Comparison of ENCODE assay signal across 11 mouse cellular contexts in the genomic region with DNA sequence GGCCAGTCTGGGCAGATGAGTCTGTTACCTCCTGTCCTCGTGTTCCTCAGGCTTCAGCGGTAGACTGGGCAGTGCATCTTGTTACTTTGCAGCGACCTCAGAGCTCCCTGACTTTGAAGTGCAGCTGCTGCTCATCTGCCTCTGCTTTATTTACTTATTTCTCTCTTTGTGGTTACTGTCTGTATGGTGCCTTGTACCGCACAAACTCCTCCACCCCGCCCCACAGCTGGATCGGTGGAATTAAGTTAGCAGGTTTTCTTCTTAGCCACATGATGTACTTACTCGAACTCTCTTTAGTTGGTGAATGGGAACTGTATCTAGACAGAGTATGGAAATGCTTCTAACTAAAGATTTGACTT. TPM values are rescaled to one million over a fixed set of nuclear protein-coding genes. Genes with fewer than 3 reads are reported as not detected.
DNase-seq lines count a peak whose midpoint lies in the region; TF ChIP-seq lines count a peak whose summit lies in the region.
"Had no signal": no experiment of that assay in that cellular context is flagged by ENCODE, and none has a peak within 500 bp of the region (broad histone marks: within the 10 kb centered on the region; RNA-seq: fewer than 3 reads in every experiment).

No protein-coding gene starts in this region.

- H3K27me3 ChIP-seq in kidney, adult 2 months (replicated peaks; ENCODE audit: control insufficient read depth, insufficient read depth, low read length), result no peaks in the 10 kb centered on the region
- H3K27me3 ChIP-seq: embryonic facial prominence, embryonic 12.5 days; heart, embryonic 13.5 days had no signal

- no peaks in the 10 kb centered on the region for H3K36me3 ChIP-seq in kidney, adult 2 months (ENCODE audit: control insufficient read depth, insufficient read depth, low read length)

- intact Hi-C loops in heart, postnatal 10 days (cut with DNase I), result no loop called here
- intact Hi-C loops in heart, postnatal 14 days (cut with DNase I), result no loop called here

- H3K4me3 ChIP-seq in kidney, adult 2 months (ENCODE audit: insufficient read depth, low read depth, low read length), result no peak overlapping the region
- H3K4me3 ChIP-seq: embryonic facial prominence, embryonic 12.5 days; heart, embryonic 13.5 days had no signal

- 80% methylated on average over 7 of the region's 7 CpGs for WGBS in kidney, adult 2 months

- no peaks in the 10 kb centered on the region for H3K4me1 ChIP-seq in kidney, adult 2 months (ENCODE audit: control insufficient read depth, insufficient read depth, low read length)
- H3K4me1 ChIP-seq: embryonic facial prominence, embryonic 12.5 days; heart, embryonic 13.5 days had no signal

- no peak for TF ChIP-seq CTCF in kidney, adult 2 months (conservative IDR thresholded peaks at IDR 0.05; ENCODE audit: insufficient read depth, insufficient read length, low read depth, low read length)

- no peak for TF ChIP-seq POLR2A in kidney, adult 2 months (IDR thresholded peaks at IDR 0.05; ENCODE audit: low read depth, low read length)

- peak; percentile 91 for DNase-seq in heart, adult 11 months
- DNase-seq in heart, postnatal 10 days, result no peak
- peak; percentile 82 for DNase-seq in induced T-regulatory cell, adult 2 months (ENCODE audit: low read depth)
- DNase-seq in naive thymus-derived CD4-positive, alpha-beta T cell, adult 2 months (ENCODE audit: low read depth), result peak; percentile 90
- peak; percentile 87 for DNase-seq in thymus, postnatal 14 days
- no peak for DNase-seq in left cerebral cortex, adult 11 months (ENCODE audit: low spot score)
- DNase-seq in kidney, adult 2 months, result no peak
- no peak for DNase-seq in heart, postnatal 14 days

- H3K27ac ChIP-seq in kidney, adult 2 months (ENCODE audit: insufficient read depth, low read depth, low read length), result no peak overlapping the region
- H3K27ac ChIP-seq: embryonic facial prominence, embryonic 12.5 days; heart, embryonic 13.5 days had no signal

RNA-seq across cellular contexts. Expression of gene Tomm34, which starts 13.4 kb away (rescaled TPM):
- 10 to 100 TPM; 22.8 to 25.9 TPM for total RNA-seq in heart, postnatal 10 days (2021)
- polyA plus RNA-seq in kidney, adult 2 months (2012; rRNA removed), result 31.0 and 34.1 TPM in 2 replicates
- total RNA-seq in heart, postnatal 14 days (2021), result 10 to 100 TPM; 19.3 to 19.9 TPM

RNA-seq across cellular contexts. Expression of gene Stk4, which starts 14.2 kb away (rescaled TPM):
- 10 to 100 TPM; 20.9 to 21.4 TPM for total RNA-seq in heart, postnatal 10 days (2021)
- 10.4 and 13.0 TPM in 2 replicates for polyA plus RNA-seq in kidney, adult 2 months (2012; rRNA removed)
- total RNA-seq in heart, postnatal 14 days (2021), result 10 to 100 TPM; 17.0 to 20.4 TPM

RNA-seq across cellular contexts. Expression of gene Pabpc1l, which starts 59.1 kb away (rescaled TPM):
- under 1 TPM; 0.77 to 0.91 TPM for total RNA-seq in heart, postnatal 10 days (2021)
- 3.2 and 3.7 TPM in 2 replicates for polyA plus RNA-seq in kidney, adult 2 months (2012; rRNA removed)
- under 1 TPM; 0.79 to 0.83 TPM for total RNA-seq in heart, postnatal 14 days (2021)
- polyA plus RNA-seq: liver, adult 2 months had no signal

Comparison
In these comparisons a context has a peak if more than half of its experiments do, and no peak if none do; other contexts are left out.
1. DNase-seq: peak in heart, adult 11 months (single experiment), induced T-regulatory cell, adult 2 months (single experiment), naive thymus-derived CD4-positive, alpha-beta T cell, adult 2 months (single experiment) and thymus, postnatal 14 days (single experiment); none in heart, postnatal 10 days (0 of 2), left cerebral cortex, adult 11 months (single experiment), kidney, adult 2 months (single experiment) and heart, postnatal 14 days (0 of 2).